9 mouse cellular contexts compared by ENCODE assay signal in the genomic region with DNA sequence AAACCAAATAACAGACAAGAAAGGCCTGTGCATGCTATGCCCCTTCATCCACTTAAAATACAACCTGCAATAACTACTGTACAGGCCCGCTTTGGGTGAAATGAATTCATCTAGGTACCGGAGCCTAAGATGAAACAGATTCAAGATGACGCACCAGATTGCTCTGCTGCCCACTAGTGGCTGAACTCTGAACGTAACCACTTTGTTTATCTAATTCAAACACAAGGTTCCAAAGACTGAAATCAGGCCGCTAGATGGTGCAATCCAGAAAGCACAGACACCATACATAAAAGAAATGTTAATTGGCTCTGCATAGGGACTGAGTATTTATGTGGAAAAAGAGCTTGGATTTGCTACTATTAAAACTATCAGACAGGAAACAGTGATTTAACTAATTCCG. TPM values are rescaled to one million over a fixed set of nuclear protein-coding genes. Genes with fewer than 3 reads are reported as not detected.
DNase-seq lines count a peak whose midpoint lies in the region; ATAC-seq and TF ChIP-seq lines count a peak whose summit lies in the region.
"Had no signal": no experiment of that assay in that cellular context is flagged by ENCODE, and none has a peak within 500 bp of the region (broad histone marks: within the 10 kb centered on the region; RNA-seq: fewer than 3 reads in every experiment).

No protein-coding gene starts in this region.

- H3K27ac ChIP-seq in liver, postnatal 0 days (ENCODE audit: low read depth) = no peak overlapping the region
- 0 out of 2 replicates have a peak overlapping the region, but pooled peaks have one; percentile 29 for H3K27ac ChIP-seq in neural tube, embryonic 15.5 days (replicated peaks)
- H3K27ac ChIP-seq in thymus, adult 2 months (ENCODE audit: control insufficient read depth, insufficient read depth, low read length) = no peak overlapping the region
- H3K27ac ChIP-seq: macrophage had no signal

- H3K27me3 ChIP-seq in liver, postnatal 0 days (ENCODE audit: insufficient read depth, low read length) = no peaks in the 10 kb centered on the region
- H3K27me3 ChIP-seq in neural tube, embryonic 15.5 days (replicated peaks) = no peaks in the 10 kb centered on the region
- H3K27me3 ChIP-seq in thymus, adult 2 months (ENCODE audit: control insufficient read depth, insufficient read depth, low read length) = no peaks in the 10 kb centered on the region

- TF ChIP-seq CTCF in liver, postnatal 0 days (IDR thresholded peaks at IDR 0.05; ENCODE audit: low read depth) = peak; percentile 96
- TF ChIP-seq CTCF in thymus, adult 2 months (IDR thresholded peaks at IDR 0.05; ENCODE audit: borderline replicate concordance, control insufficient read depth, extremely low read depth, insufficient read depth, low read length, poor library complexity) = no peak

- ATAC-seq in liver, postnatal 0 days = peak; percentile 77
- ATAC-seq in neural tube, embryonic 15.5 days (ENCODE audit: low FRiP score) = peak; percentile 79; the same call in 1 of the 2 replicates

- no peaks in the 10 kb centered on the region for H3K9me3 ChIP-seq in liver, postnatal 0 days (ENCODE audit: low read length)
- no peaks in the 10 kb centered on the region for H3K9me3 ChIP-seq in neural tube, embryonic 15.5 days (replicated peaks)

- peaks cover 2% of the 10 kb centered on the region; the same call in 1 of the 2 replicates for H3K4me1 ChIP-seq in liver, postnatal 0 days (ENCODE audit: insufficient read depth)
- H3K4me1 ChIP-seq in neural tube, embryonic 15.5 days = no peaks in the 10 kb centered on the region
- no peaks in the 10 kb centered on the region for H3K4me1 ChIP-seq in thymus, adult 2 months (replicated peaks; ENCODE audit: control insufficient read depth, insufficient read depth, low read length)

- no peak overlapping the region for H3K9ac ChIP-seq in liver, postnatal 0 days (replicated peaks)
- 0 out of 2 replicates have a peak overlapping the region, but pooled peaks have one; percentile 15 for H3K9ac ChIP-seq in neural tube, embryonic 15.5 days (replicated peaks)

- intact Hi-C loops in heart, postnatal 14 days (cut with DNase I) = loop anchor here (5.0 kb wide), 1 partner anchor 92 kb away; no protein-coding TSS in a partner anchor

- H3K4me2 ChIP-seq in liver, postnatal 0 days (ENCODE audit: low read depth, low read length) = no peak overlapping the region
- no peak overlapping the region for H3K4me2 ChIP-seq in neural tube, embryonic 15.5 days

- peak; percentile 94 for DNase-seq in ES-CJ7 (ENCODE audit: low read depth, low spot score)
- peak; percentile 79 for DNase-seq in brain, embryonic 18.5 days (ENCODE audit: low read depth, low spot score)
- DNase-seq in fat pad, adult 2 months (ENCODE audit: extremely low read depth, low read depth, low spot score) = peak; percentile 39
- peak; percentile 83 to 91 for DNase-seq in heart, postnatal 14 days
- peak; percentile 87 for DNase-seq in large intestine, adult 2 months (ENCODE audit: low read depth, low spot score)
- DNase-seq in liver, postnatal 0 days = peak; percentile 87
- DNase-seq in thymus, adult 2 months = peak; percentile 92

- no peak for TF ChIP-seq POLR2A in thymus, adult 2 months (IDR thresholded peaks at IDR 0.05; ENCODE audit: control insufficient read depth, extremely low read depth, insufficient read depth, low read length, poor library complexity)

- peak; percentile 37; the same call in 1 of the 2 replicates for TF ChIP-seq EP300 in liver, postnatal 0 days (IDR thresholded peaks at IDR 0.05; ENCODE audit: low read depth)

- WGBS in large intestine, adult 2 months = 18% methylated on average over 6 of the region's 6 CpGs
- WGBS in liver, postnatal 0 days (ENCODE audit: insufficient replicate concordance) = 29% methylated on average over 6 of the region's 6 CpGs
- 31% methylated on average over 6 of the region's 6 CpGs for WGBS in neural tube, embryonic 15.5 days
- 25% methylated on average over 6 of the region's 6 CpGs for WGBS in thymus, adult 2 months

- no peak overlapping the region for H3K4me3 ChIP-seq in liver, postnatal 0 days (ENCODE audit: low read depth, low read length)
- H3K4me3 ChIP-seq in neural tube, embryonic 15.5 days (replicated peaks) = no peak overlapping the region
- no peak overlapping the region for H3K4me3 ChIP-seq in thymus, adult 2 months (ENCODE audit: control insufficient read depth, insufficient read depth, low read length)

- H3K36me3 ChIP-seq in liver, postnatal 0 days (replicated peaks; ENCODE audit: insufficient read depth, low read length) = peaks cover 80% of the 10 kb centered on the region
- H3K36me3 ChIP-seq in neural tube, embryonic 15.5 days = peaks cover 90% of the 10 kb centered on the region
- H3K36me3 ChIP-seq in thymus, adult 2 months (ENCODE audit: control insufficient read depth, insufficient read depth, low read length) = peaks cover 86% of the 10 kb centered on the region

RNA-seq across cellular contexts. Expression of a gene that starts 11.9 kb away (rescaled TPM):
- total RNA-seq in heart, postnatal 14 days (2021) = 10 to 100 TPM; 24.8 to 30.5 TPM
- polyA plus RNA-seq in large intestine, adult 2 months (2012; rRNA removed) = 11.6 and 13.5 TPM in 2 replicates
- 7.2 and 8.3 TPM in 2 replicates for polyA plus RNA-seq in liver, postnatal 0 days (2015; fragmentation: Nextera tagmentation; extraction: Ambion mirVana)
- 12.0 and 14.3 TPM in 2 replicates for polyA plus RNA-seq in neural tube, embryonic 15.5 days (2015; fragmentation: Nextera tagmentation; extraction: Ambion mirVana)
- polyA plus RNA-seq in thymus, adult 2 months (2012; rRNA removed) = 19.4 and 22.7 TPM in 2 replicates

RNA-seq across cellular contexts. Expression of a gene that starts 11.9 kb away (rescaled TPM):
- 10 to 100 TPM; 38.9 to 41.4 TPM for total RNA-seq in heart, postnatal 14 days (2021)
- 8.8 and 12.1 TPM in 2 replicates for polyA plus RNA-seq in large intestine, adult 2 months (2012; rRNA removed)
- polyA plus RNA-seq in liver, postnatal 0 days (2015; fragmentation: Nextera tagmentation; extraction: Ambion mirVana) = 6.5 and 7.2 TPM in 2 replicates
- 68.7 and 75.5 TPM in 2 replicates for polyA plus RNA-seq in neural tube, embryonic 15.5 days (2015; fragmentation: Nextera tagmentation; extraction: Ambion mirVana)
- polyA plus RNA-seq in thymus, adult 2 months (2012; rRNA removed) = 43.4 and 45.7 TPM in 2 replicates

Comparison
In these comparisons a context has a peak if more than half of its experiments do, and no peak if none do; other contexts are left out.
1. DNase-seq: peak in every context shown above with its lines; median percentile 94 in ES-CJ7; 92 in thymus, adult 2 months; 87 in heart, postnatal 14 days; 87 in large intestine, adult 2 months; 87 in liver, postnatal 0 days; 79 in brain, embryonic 18.5 days; 39 in fat pad, adult 2 months.